Mouse (Mus musculus) midbrain, embryonic 12.5 days (tissue): ENCODE measurements at regions not wholly inside any gene's neighbourhood (a gene's known extent, or its start where the extent isn't known, plus 50 kb on each side); places are given as distances from the start of the nearest gene placed in this dataset.

Experiments
- ATAC-seq: fragments of 200-750 bp; cut with Nextera tagmentation; 2 replicates; pipeline ENCODE4 v1.8.0; 2017; ENCODE audit warnings: low read depth, moderate TSS enrichment, moderate library complexity; ENCODE audit not compliant: low FRiP score
- H3K27ac ChIP-seq: fragments of 300-500 bp; sonication (generic); replicated peaks from 2 replicates; pipeline ENCODE4 v1.5.1; 2016; ENCODE audit warnings: mild to moderate bottlenecking
- H3K27me3 ChIP-seq: fragments of 300-500 bp; sonication (generic); 2 replicates; pipeline ENCODE4 v1.6.1; 2016; ENCODE audit warnings: mild to moderate bottlenecking
- H3K36me3 ChIP-seq: fragments of 300-500 bp; sonication (generic); 2 replicates; pipeline ENCODE4 v1.6.1; 2016
- H3K4me1 ChIP-seq: fragments of 300-500 bp; sonication (generic); 2 replicates; pipeline ENCODE4 v1.6.1; 2016
- H3K4me2 ChIP-seq: fragments of 300-500 bp; sonication (generic); replicated peaks from 2 replicates; pipeline ENCODE4 v1.6.1; 2016; ENCODE audit warnings: mild to moderate bottlenecking, moderate library complexity
- H3K4me3 ChIP-seq: fragments of 300-500 bp; sonication (generic); 2 replicates; pipeline ENCODE4 v1.5.1; 2016; ENCODE audit warnings: mild to moderate bottlenecking
- H3K9ac ChIP-seq: fragments of 300-500 bp; sonication (generic); replicated peaks from 2 replicates; pipeline ENCODE4 v1.6.1; 2016; ENCODE audit warnings: mild to moderate bottlenecking, moderate library complexity
- H3K9me3 ChIP-seq: fragments of 300-500 bp; sonication (generic); 2 replicates; pipeline ENCODE4 v1.6.1; 2016; ENCODE audit warnings: mild to moderate bottlenecking
- WGBS: fragments of 180-500 bp; shearing (Covaris S2); methylation state at CpG from one replicate; pipeline ENCODE4 v1.1.7; 2016; 5-methylcytosine and 5-hydroxymethylcytosine counted together

GRCm38 (mm10) chr13:110649870-110650497 lies 255.1 kb downstream of the Plk2 start:
- Histone ChIP-seq H3K27ac (no peak overlapping the region), H3K9me3 (no peaks in the 10 kb centered on the region), H3K4me2 (no peak overlapping the region; the same call in 1 of the 2 replicates), H3K4me3 (no peak overlapping the region), H3K9ac (no peak overlapping the region), H3K4me1 (peaks cover 9% of the 10 kb centered on the region), H3K27me3 (peaks cover 17% of the 10 kb centered on the region), H3K36me3 (no peaks in the 10 kb centered on the region)
- WGBS: 19% methylated on average over 2 of the region's 2 CpGs
- peak; percentile 85 for ATAC-seq

- H3K4me3 ChIP-seq: no peak overlapping the region
- no peaks in the 10 kb centered on the region for H3K36me3 ChIP-seq
- 58% methylated on average over 7 of the region's 7 CpGs for WGBS
- peaks cover 10% of the 10 kb centered on the region; the same call in 1 of the 2 replicates for H3K27me3 ChIP-seq
- H3K9me3 ChIP-seq: no peaks in the 10 kb centered on the region
- 0 out of 2 replicates have a peak, but pooled peaks have one; percentile 47 for ATAC-seq
- no peak overlapping the region for H3K27ac ChIP-seq
- H3K9ac ChIP-seq: no peak overlapping the region
- H3K4me2 ChIP-seq: no peak overlapping the region
- H3K4me1 ChIP-seq: peaks cover 9% of the 10 kb centered on the region
These were observed 257.4 kb downstream of the Plk2 start for GRCm38 (mm10) chr13:110652201-110652600.

GRCm38 (mm10) chr13:110665073-110665800 lies 270.4 kb downstream of the Plk2 start:
- Histone ChIP-seq H3K9me3 (no peaks in the 10 kb centered on the region), H3K27me3 (no peaks in the 10 kb centered on the region), H3K4me1 (no peaks in the 10 kb centered on the region; the same call in 1 of the 2 replicates), H3K36me3 (no peaks in the 10 kb centered on the region), H3K27ac (no peak overlapping the region), H3K4me3 (no peak overlapping the region), H3K9ac (no peak overlapping the region), H3K4me2 (no peak overlapping the region)
- 65% methylated on average over 2 of the region's 2 CpGs for WGBS
- no peak for ATAC-seq

- peak; percentile 58; the same call in 1 of the 2 replicates for ATAC-seq
- Histone ChIP-seq H3K4me3 (no peak overlapping the region), H3K36me3 (no peaks in the 10 kb centered on the region), H3K9ac (no peak overlapping the region), H3K4me1 (no peaks in the 10 kb centered on the region; the same call in 1 of the 2 replicates), H3K4me2 (no peak overlapping the region), H3K9me3 (no peaks in the 10 kb centered on the region), H3K27ac (no peak overlapping the region), H3K27me3 (no peaks in the 10 kb centered on the region)
- 55% methylated on average over 7 of the region's 7 CpGs for WGBS
These were observed 272.6 kb downstream of the Plk2 start for GRCm38 (mm10) chr13:110667276-110667956.

GRCm38 (mm10) chr13:110673536-110673935 lies 278.7 kb downstream of the Plk2 start:
- Histone ChIP-seq H3K4me1 (no peaks in the 10 kb centered on the region), H3K4me3 (no peak overlapping the region), H3K27ac (no peak overlapping the region), H3K36me3 (no peaks in the 10 kb centered on the region), H3K27me3 (no peaks in the 10 kb centered on the region), H3K9ac (no peak overlapping the region), H3K9me3 (no peaks in the 10 kb centered on the region), H3K4me2 (no peak overlapping the region)
- WGBS: 78% methylated on average over 2 of the region's 2 CpGs
- no peak for ATAC-seq

- 82% methylated on average over 11 of the region's 11 CpGs for WGBS
- Histone ChIP-seq H3K4me3 (no peak overlapping the region), H3K4me1 (no peaks in the 10 kb centered on the region), H3K36me3 (no peaks in the 10 kb centered on the region), H3K27me3 (peaks cover 50% of the 10 kb centered on the region), H3K27ac (no peak overlapping the region), H3K9ac (no peak overlapping the region), H3K4me2 (no peak overlapping the region), H3K9me3 (no peaks in the 10 kb centered on the region)
- no peak for ATAC-seq
These were observed 288.6 kb downstream of the Plk2 start for GRCm38 (mm10) chr13:110683259-110684041.

GRCm38 (mm10) chr13:110688796-110689195 lies 293.9 kb downstream of the Plk2 start:
- no peak for ATAC-seq
- peaks cover 4% of the 10 kb centered on the region; the same call in 1 of the 2 replicates for H3K4me1 ChIP-seq
- no peak overlapping the region for H3K4me3 ChIP-seq
- peaks cover 51% of the 10 kb centered on the region for H3K27me3 ChIP-seq
- WGBS: 12% methylated on average over 3 of the region's 3 CpGs
- H3K27ac ChIP-seq: no peak overlapping the region
- no peak overlapping the region for H3K4me2 ChIP-seq
- no peak overlapping the region for H3K9ac ChIP-seq
- H3K36me3 ChIP-seq: no peaks in the 10 kb centered on the region
- H3K9me3 ChIP-seq: no peaks in the 10 kb centered on the region

- H3K9me3 ChIP-seq: no peaks in the 10 kb centered on the region
- peaks cover 4% of the 10 kb centered on the region; the same call in 1 of the 2 replicates for H3K4me1 ChIP-seq
- WGBS: 64% methylated on average over 10 of the region's 10 CpGs
- no peaks in the 10 kb centered on the region for H3K36me3 ChIP-seq
- no peak for ATAC-seq
- no peak overlapping the region for H3K27ac ChIP-seq
- H3K4me2 ChIP-seq: no peak overlapping the region
- peaks cover 39% of the 10 kb centered on the region for H3K27me3 ChIP-seq
- H3K9ac ChIP-seq: no peak overlapping the region
- no peak overlapping the region for H3K4me3 ChIP-seq
These were observed 295.8 kb downstream of the Plk2 start for GRCm38 (mm10) chr13:110690501-110691255.

GRCm38 (mm10) chr13:110692696-110693095 lies 297.9 kb downstream of the Plk2 start:
- 87% methylated on average over 5 of the region's 5 CpGs for WGBS
- no peak for ATAC-seq

GRCm38 (mm10) chr13:110694876-110695275 lies 300.0 kb downstream of the Plk2 start:
- no peak overlapping the region for H3K9ac ChIP-seq
- H3K36me3 ChIP-seq: no peaks in the 10 kb centered on the region
- no peak overlapping the region for H3K4me3 ChIP-seq
- no peaks in the 10 kb centered on the region for H3K9me3 ChIP-seq
- 73% methylated on average over 6 of the region's 6 CpGs for WGBS
- H3K4me2 ChIP-seq: no peak overlapping the region
- H3K27me3 ChIP-seq: peaks cover 24% of the 10 kb centered on the region
- ATAC-seq: no peak
- peaks cover 4% of the 10 kb centered on the region; the same call in 1 of the 2 replicates for H3K4me1 ChIP-seq
- no peak overlapping the region for H3K27ac ChIP-seq

More at GRCm38 (mm10) chr13:110692696-110693095, 297.9 kb downstream of the Plk2 start:
- Histone ChIP-seq H3K4me1 (peaks cover 4% of the 10 kb centered on the region; the same call in 1 of the 2 replicates), H3K36me3 (no peaks in the 10 kb centered on the region), H3K27ac (no peak overlapping the region), H3K4me2 (no peak overlapping the region), H3K4me3 (no peak overlapping the region), H3K27me3 (peaks cover 32% of the 10 kb centered on the region), H3K9me3 (no peaks in the 10 kb centered on the region), H3K9ac (no peak overlapping the region)

- Histone ChIP-seq H3K9me3 (no peaks in the 10 kb centered on the region), H3K4me1 (no peaks in the 10 kb centered on the region), H3K27me3 (peaks cover 13% of the 10 kb centered on the region; the same call in 1 of the 2 replicates), H3K36me3 (no peaks in the 10 kb centered on the region), H3K4me2 (no peak overlapping the region), H3K27ac (no peak overlapping the region), H3K4me3 (no peak overlapping the region), H3K9ac (no peak overlapping the region)
- 82% methylated on average over 5 of the region's 5 CpGs for WGBS
- no peak for ATAC-seq
These were observed 301.7 kb downstream of the Plk2 start for GRCm38 (mm10) chr13:110696549-110696948.
